ENCODE assay signal across 19 mouse cellular contexts in the genomic region with DNA sequence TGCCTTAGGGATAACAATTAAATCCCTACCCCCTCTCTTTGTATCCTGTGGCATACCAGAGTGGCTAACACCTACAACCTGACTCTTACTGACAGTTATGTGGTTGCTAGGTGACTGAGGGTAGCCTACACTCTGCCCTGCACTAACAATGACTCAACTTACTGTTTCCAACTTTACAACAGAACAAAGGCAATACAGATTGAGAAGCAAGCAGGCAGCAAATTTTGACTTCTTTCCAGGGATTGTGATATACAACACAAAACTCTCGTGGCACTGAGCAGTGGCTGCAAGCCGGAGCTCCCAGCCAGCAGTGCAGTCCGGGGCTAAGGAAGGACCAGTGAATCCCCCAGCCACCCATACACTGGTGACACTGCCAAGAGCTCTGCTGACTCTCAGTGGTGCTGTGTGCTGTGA. TPM values are rescaled to one million over a fixed set of nuclear protein-coding genes. Genes with fewer than 3 reads are reported as not detected.
A peak's percentile ranks its signal among the peaks of the same experiment; 100 is the strongest.
DNase-seq lines count a peak whose midpoint lies in the region; ATAC-seq and TF ChIP-seq lines count a peak whose summit lies in the region.
"Had no signal": no experiment of that assay in that cellular context is flagged by ENCODE, and none has a peak within 500 bp of the region (broad histone marks: within the 10 kb centered on the region; RNA-seq: fewer than 3 reads in every experiment).

No protein-coding gene starts in this region.

- H3K9me3 ChIP-seq in heart, embryonic 14.5 days (ENCODE audit: control insufficient read depth, low read length): no peaks in the 10 kb centered on the region
- H3K9me3 ChIP-seq in midbrain, embryonic 11.5 days (ENCODE audit: control insufficient read depth, low read length): no peaks in the 10 kb centered on the region
- no peaks in the 10 kb centered on the region for H3K9me3 ChIP-seq in midbrain, embryonic 10.5 days (replicated peaks)
- H3K9me3 ChIP-seq in midbrain, embryonic 16.5 days (replicated peaks; ENCODE audit: control insufficient read depth, low read length, poor library complexity, severe bottlenecking): no peaks in the 10 kb centered on the region
- H3K9me3 ChIP-seq in intestine, postnatal 0 days (ENCODE audit: control insufficient read depth): no peaks in the 10 kb centered on the region
- H3K9me3 ChIP-seq: embryonic facial prominence, embryonic 13.5 days; heart, embryonic 15.5 days; intestine, embryonic 15.5 days; neural tube, embryonic 13.5 days had no signal

- H3K4me2 ChIP-seq in heart, embryonic 14.5 days (ENCODE audit: low read length): no peak overlapping the region
- H3K4me2 ChIP-seq in midbrain, embryonic 11.5 days: no peak overlapping the region
- no peak overlapping the region for H3K4me2 ChIP-seq in midbrain, embryonic 16.5 days (ENCODE audit: low read length)
- H3K4me2 ChIP-seq in intestine, postnatal 0 days (replicated peaks; ENCODE audit: low read depth): no peak overlapping the region
- H3K4me2 ChIP-seq: embryonic facial prominence, embryonic 13.5 days; heart, embryonic 15.5 days; intestine, embryonic 15.5 days; neural tube, embryonic 13.5 days had no signal

- no peak overlapping the region for H3K27ac ChIP-seq in heart, embryonic 14.5 days (replicated peaks in 1 of 2; ENCODE audit: control insufficient read depth in 1 of 2, insufficient read depth in 1 of 2, low read depth in 2 of 2, low read length in 2 of 2)
- no peak overlapping the region for H3K27ac ChIP-seq in midbrain, embryonic 11.5 days (ENCODE audit: low read depth, low read length)
- no peak overlapping the region for H3K27ac ChIP-seq in midbrain, embryonic 10.5 days (replicated peaks)
- H3K27ac ChIP-seq in midbrain, embryonic 16.5 days (ENCODE audit: low read length): no peak overlapping the region
- H3K27ac ChIP-seq in intestine, postnatal 0 days (ENCODE audit: low read depth, low read length): no peak overlapping the region
- H3K27ac ChIP-seq: embryonic facial prominence, embryonic 13.5 days; heart, embryonic 15.5 days; intestine, embryonic 15.5 days; neural tube, embryonic 13.5 days had no signal

- no peak overlapping the region for H3K4me3 ChIP-seq in heart, embryonic 14.5 days (ENCODE audit: control insufficient read depth in 1 of 2, insufficient read depth in 1 of 2, low read depth in 1 of 2, low read length in 2 of 2)
- H3K4me3 ChIP-seq in midbrain, embryonic 11.5 days (ENCODE audit: low read depth, low read length): no peak overlapping the region
- no peak overlapping the region for H3K4me3 ChIP-seq in midbrain, embryonic 10.5 days
- H3K4me3 ChIP-seq in midbrain, embryonic 16.5 days (ENCODE audit: low read depth, low read length): no peak overlapping the region
- H3K4me3 ChIP-seq in intestine, postnatal 0 days (ENCODE audit: low read depth, low read length): no peak overlapping the region
- H3K4me3 ChIP-seq: embryonic facial prominence, embryonic 13.5 days; heart, embryonic 15.5 days; intestine, embryonic 15.5 days; neural tube, embryonic 13.5 days had no signal

- peaks cover 2 to 21% of the 10 kb centered on the region in 2 experiments; a peak in 3 of 4 replicates for H3K4me1 ChIP-seq in heart, embryonic 14.5 days (ENCODE audit: control insufficient read depth in 2 of 2, insufficient read depth in 2 of 2, low read length in 2 of 2)
- peaks cover 2% of the 10 kb centered on the region; the same call in 1 of the 2 replicates for H3K4me1 ChIP-seq in midbrain, embryonic 11.5 days (ENCODE audit: control insufficient read depth, insufficient read depth, low read length)
- H3K4me1 ChIP-seq in midbrain, embryonic 10.5 days: peaks cover 11% of the 10 kb centered on the region; the same call in 1 of the 2 replicates
- H3K4me1 ChIP-seq in midbrain, embryonic 16.5 days (ENCODE audit: control insufficient read depth, insufficient read depth, low read length): peaks cover 11% of the 10 kb centered on the region
- H3K4me1 ChIP-seq in intestine, postnatal 0 days (replicated peaks; ENCODE audit: control insufficient read depth, insufficient read depth, low read length): no peaks in the 10 kb centered on the region

- peak; percentile 43; the same call in 1 of the 2 replicates for ATAC-seq in heart, embryonic 14.5 days (ENCODE audit: insufficient number of reproducible peaks, insufficient read depth, low FRiP score, low read depth)
- ATAC-seq in midbrain, embryonic 11.5 days (ENCODE audit: low FRiP score): 0 out of 2 replicates have a peak, but pooled peaks have one; percentile 38
- ATAC-seq in midbrain, embryonic 16.5 days: 0 out of 2 replicates have a peak, but pooled peaks have one; percentile 56
- no peak for ATAC-seq in intestine, postnatal 0 days
- ATAC-seq: intestine, embryonic 15.5 days had no signal

- peaks cover 38% of the 10 kb centered on the region for H3K36me3 ChIP-seq in heart, embryonic 14.5 days (ENCODE audit: control insufficient read depth, insufficient read depth, low read length)
- H3K36me3 ChIP-seq in midbrain, embryonic 11.5 days (ENCODE audit: control insufficient read depth, insufficient read depth, low read length): no peaks in the 10 kb centered on the region
- peaks cover 30% of the 10 kb centered on the region for H3K36me3 ChIP-seq in midbrain, embryonic 10.5 days
- 0 out of 2 replicates have a peak, but pooled peaks cover 3% of the 10 kb centered on the region for H3K36me3 ChIP-seq in midbrain, embryonic 16.5 days (ENCODE audit: control insufficient read depth, insufficient read depth, low read length)
- peaks cover 13% of the 10 kb centered on the region; the same call in 1 of the 2 replicates for H3K36me3 ChIP-seq in intestine, postnatal 0 days (ENCODE audit: control insufficient read depth, insufficient read depth)
- H3K36me3 ChIP-seq: intestine, embryonic 15.5 days had no signal

- H3K9ac ChIP-seq in heart, embryonic 14.5 days (ENCODE audit: low read length): no peak overlapping the region
- H3K9ac ChIP-seq in midbrain, embryonic 11.5 days (ENCODE audit: low read length): no peak overlapping the region
- no peak overlapping the region for H3K9ac ChIP-seq in midbrain, embryonic 16.5 days (ENCODE audit: low read depth, low read length)
- H3K9ac ChIP-seq in intestine, postnatal 0 days (ENCODE audit: low read depth, low read length): no peak overlapping the region
- H3K9ac ChIP-seq: embryonic facial prominence, embryonic 13.5 days; heart, embryonic 15.5 days; intestine, embryonic 15.5 days; neural tube, embryonic 13.5 days had no signal

- intact Hi-C loops in heart, postnatal 25 days (cut with DNase I): no loop called here

- no peaks in the 10 kb centered on the region for H3K27me3 ChIP-seq in heart, embryonic 14.5 days (ENCODE audit: control insufficient read depth, insufficient read depth, low read length)
- no peaks in the 10 kb centered on the region for H3K27me3 ChIP-seq in midbrain, embryonic 11.5 days (ENCODE audit: control insufficient read depth, insufficient read depth, low read length)
- no peaks in the 10 kb centered on the region for H3K27me3 ChIP-seq in midbrain, embryonic 10.5 days (ENCODE audit: low read depth, poor library complexity, severe bottlenecking)
- no peaks in the 10 kb centered on the region for H3K27me3 ChIP-seq in midbrain, embryonic 16.5 days (ENCODE audit: control insufficient read depth, insufficient read depth, low read depth, low read length)
- H3K27me3 ChIP-seq in intestine, postnatal 0 days (replicated peaks; ENCODE audit: control insufficient read depth, insufficient read depth, low read length): no peaks in the 10 kb centered on the region
- H3K27me3 ChIP-seq: embryonic facial prominence, embryonic 13.5 days; heart, embryonic 15.5 days; intestine, embryonic 15.5 days; neural tube, embryonic 13.5 days had no signal

- DNase-seq in heart, postnatal 25 days (ENCODE audit: low spot score): no peak
- peak; percentile 76 for DNase-seq in midbrain, embryonic 11.5 days (ENCODE audit: low spot score, missing footprints)
- DNase-seq in midbrain, embryonic 10.5 days (ENCODE audit: low spot score): no peak
- DNase-seq in brain, adult 2 months (ENCODE audit: low read depth, low spot score): peak; percentile 71
- DNase-seq in lung, postnatal 25 days (ENCODE audit: low spot score): no peak
- DNase-seq: cerebellum, postnatal 10 days; right cerebral cortex, postnatal 14 days had no signal

- 55% methylated on average over 3 of the region's 3 CpGs for WGBS in heart, embryonic 14.5 days
- 74% methylated on average over 3 of the region's 3 CpGs for WGBS in midbrain, embryonic 11.5 days
- 82% methylated on average over 3 of the region's 3 CpGs for WGBS in midbrain, embryonic 10.5 days
- WGBS in midbrain, embryonic 16.5 days: 56% methylated on average over 3 of the region's 3 CpGs
- 49% methylated on average over 3 of the region's 3 CpGs for WGBS in intestine, postnatal 0 days

- TF ChIP-seq CTCF in intestine, postnatal 0 days (IDR thresholded peaks at IDR 0.05; ENCODE audit: low read depth): no peak

RNA-seq across cellular contexts. Expression of a gene that starts 10.4 kb away (rescaled TPM):
- polyA plus RNA-seq in heart, embryonic 14.5 days (2014; fragmentation: Nextera tagmentation; extraction: Ambion mirVana): 61.6 and 62.2 TPM in 2 replicates
- total RNA-seq in heart, postnatal 25 days (2021): 10 to 100 TPM; 17.9 to 22.0 TPM
- 88.7 and 91.6 TPM in 2 replicates for polyA plus RNA-seq in midbrain, embryonic 11.5 days (2014; fragmentation: Nextera tagmentation; extraction: Ambion mirVana)
- 81.4 and 82.5 TPM in 2 replicates for polyA plus RNA-seq in midbrain, embryonic 10.5 days (2016; fragmentation: Nextera tagmentation; extraction: Ambion mirVana)
- polyA plus RNA-seq in midbrain, embryonic 16.5 days (2015; fragmentation: Nextera tagmentation; extraction: Ambion mirVana): 68.3 and 69.8 TPM in 2 replicates
- polyA plus RNA-seq in intestine, postnatal 0 days (2015; fragmentation: Nextera tagmentation; extraction: Ambion mirVana): 39.4 and 40.0 TPM in 2 replicates

RNA-seq across cellular contexts. Expression of a gene that starts 29.0 kb away (rescaled TPM):
- not detected in 2 replicates for polyA plus RNA-seq in heart, embryonic 14.5 days (2014; fragmentation: Nextera tagmentation; extraction: Ambion mirVana)
- 1 to 10 TPM in 1 of 2 experiments, under 1 TPM in 1; 0.86 to 1.3 TPM for total RNA-seq in heart, postnatal 25 days (2021)
- not detected in 2 replicates for polyA plus RNA-seq in midbrain, embryonic 11.5 days (2014; fragmentation: Nextera tagmentation; extraction: Ambion mirVana)
- not detected in 2 replicates for polyA plus RNA-seq in midbrain, embryonic 10.5 days (2016; fragmentation: Nextera tagmentation; extraction: Ambion mirVana)
- not detected in 2 replicates for polyA plus RNA-seq in midbrain, embryonic 16.5 days (2015; fragmentation: Nextera tagmentation; extraction: Ambion mirVana)
- polyA plus RNA-seq in intestine, postnatal 0 days (2015; fragmentation: Nextera tagmentation; extraction: Ambion mirVana): not detected in 2 replicates
- total RNA-seq: gastrocnemius, adult 18-20 months; left cerebral cortex, postnatal 14 days; megakaryocyte progenitor cell, adult 5-6 weeks had no signal
- polyA plus RNA-seq: embryonic facial prominence, embryonic 13.5 days; heart, embryonic 15.5 days; intestine, embryonic 15.5 days; large intestine, adult 2 months; liver, embryonic 16.5 days; neural tube, embryonic 13.5 days had no signal

RNA-seq across cellular contexts. Expression of a gene that starts 37.7 kb away (rescaled TPM):
- 18.7 and 22.3 TPM in 2 replicates for polyA plus RNA-seq in heart, embryonic 14.5 days (2014; fragmentation: Nextera tagmentation; extraction: Ambion mirVana)
- 1 to 10 TPM; 5.1 to 5.3 TPM for total RNA-seq in heart, postnatal 25 days (2021)
- 21.1 and 23.5 TPM in 2 replicates for polyA plus RNA-seq in midbrain, embryonic 11.5 days (2014; fragmentation: Nextera tagmentation; extraction: Ambion mirVana)
- polyA plus RNA-seq in midbrain, embryonic 10.5 days (2016; fragmentation: Nextera tagmentation; extraction: Ambion mirVana): 25.0 and 26.9 TPM in 2 replicates
- 29.3 and 31.8 TPM in 2 replicates for polyA plus RNA-seq in midbrain, embryonic 16.5 days (2015; fragmentation: Nextera tagmentation; extraction: Ambion mirVana)
- 8.2 and 11.0 TPM in 2 replicates for polyA plus RNA-seq in intestine, postnatal 0 days (2015; fragmentation: Nextera tagmentation; extraction: Ambion mirVana)

RNA-seq across cellular contexts. Expression of a gene that starts 57.3 kb away (rescaled TPM):
- 13.5 and 14.7 TPM in 2 replicates for polyA plus RNA-seq in heart, embryonic 14.5 days (2014; fragmentation: Nextera tagmentation; extraction: Ambion mirVana)
- 1 to 10 TPM; 2.1 to 2.4 TPM for total RNA-seq in heart, postnatal 25 days (2021)
- 36.0 and 37.5 TPM in 2 replicates for polyA plus RNA-seq in midbrain, embryonic 11.5 days (2014; fragmentation: Nextera tagmentation; extraction: Ambion mirVana)
- 37.3 and 39.5 TPM in 2 replicates for polyA plus RNA-seq in midbrain, embryonic 10.5 days (2016; fragmentation: Nextera tagmentation; extraction: Ambion mirVana)
- polyA plus RNA-seq in midbrain, embryonic 16.5 days (2015; fragmentation: Nextera tagmentation; extraction: Ambion mirVana): 11.4 and 15.3 TPM in 2 replicates
- 4.1 TPM in 2 replicates for polyA plus RNA-seq in intestine, postnatal 0 days (2015; fragmentation: Nextera tagmentation; extraction: Ambion mirVana)

Comparison
In these comparisons a context has a peak if more than half of its experiments do, and no peak if none do; other contexts are left out.
1. DNase-seq: peak in midbrain, embryonic 11.5 days (single experiment) and brain, adult 2 months (single experiment); none in heart, postnatal 25 days (single experiment), midbrain, embryonic 10.5 days (single experiment) and lung, postnatal 25 days (single experiment).